Mouse (Mus musculus) hindbrain, embryonic 16.5 days (tissue): ENCODE data around the gene Tnni2. TPM values are rescaled to one million over a fixed set of nuclear protein-coding genes. Genes with fewer than 3 reads are reported as not detected.

Source experiments
- ATAC-seq: fragments of 200-750 bp; cut with Nextera tagmentation; 2 replicates; pipeline ENCODE4 v1.8.0; 2017; ENCODE audit warnings: moderate TSS enrichment, moderate library complexity
- H3K27ac ChIP-seq: fragments of 300-500 bp; sonication (generic); 2 replicates; pipeline ENCODE4 v1.5.1; 2014; ENCODE audit warnings: low read depth, mild to moderate bottlenecking, control low read depth, low read length, moderate library complexity
- H3K27me3 ChIP-seq: fragments of 300-500 bp; sonication (generic); replicated peaks from 2 replicates; pipeline ENCODE4 v1.6.1; 2014; ENCODE audit warnings: low read length; ENCODE audit not compliant: control insufficient read depth, insufficient read depth
- H3K36me3 ChIP-seq: fragments of 300-500 bp; sonication (generic); 2 replicates; pipeline ENCODE4 v1.6.1; 2014; ENCODE audit warnings: mild to moderate bottlenecking, low read length, moderate library complexity, mixed read lengths; ENCODE audit not compliant: control insufficient read depth, insufficient read depth
- H3K4me1 ChIP-seq: fragments of 300-500 bp; sonication (generic); 2 replicates; pipeline ENCODE4 v1.6.1; 2014; ENCODE audit warnings: low read depth, low read length; ENCODE audit not compliant: control insufficient read depth, insufficient read depth
- H3K4me2 ChIP-seq: fragments of 300-500 bp; sonication (generic); 2 replicates; pipeline ENCODE4 v1.6.1; 2014; ENCODE audit warnings: mild to moderate bottlenecking, low read length, control low read depth, moderate library complexity
- H3K4me3 ChIP-seq: fragments of 300-500 bp; sonication (generic); 2 replicates; pipeline ENCODE4 v1.5.1; 2014; ENCODE audit warnings: mild to moderate bottlenecking, low read length, control low read depth, moderate library complexity
- H3K9ac ChIP-seq: fragments of 300-500 bp; sonication (generic); 2 replicates; pipeline ENCODE4 v1.6.1; 2014; ENCODE audit warnings: low read depth, mild to moderate bottlenecking, control low read depth, low read length, moderate library complexity
- H3K9me3 ChIP-seq: fragments of 300-500 bp; sonication (generic); 2 replicates; pipeline ENCODE4 v1.6.1; 2014; ENCODE audit warnings: mild to moderate bottlenecking, low read length, moderate library complexity; ENCODE audit not compliant: control insufficient read depth
- WGBS: fragments of 180-500 bp; shearing (Covaris S2); extraction: QIAGEN DNeasy Blood & Tissue Kit; methylation state at CpG from one replicate; pipeline ENCODE4 v1.1.7; 2014; 5-methylcytosine and 5-hydroxymethylcytosine counted together
- polyA plus RNA-seq: library from polyadenylated mRNA; unstranded; fragments of >200 nt; fragmentation: Nextera tagmentation; extraction: Ambion mirVana; gene quantifications from 2 replicates; pipeline ENCODE4 v1.2.1, GENCODE M21; 2015

Gene Tnni2
- polyA plus RNA-seq, 1 experiment from 2014 or later, result 2.0 TPM

GRCm38 (mm10) chr7:142461446-142461845 lies 19.8 kb downstream of the Tnni2 start:
- WGBS, result 92% methylated on average over 2 of the region's 2 CpGs

GRCm38 (mm10) chr7:142462190-142462589 lies 20.6 kb downstream of the Tnni2 start:
- no peak overlapping the region for H3K4me2 ChIP-seq
- H3K9me3 ChIP-seq, result no peaks in the 10 kb centered on the region
- no peak for ATAC-seq
- no peak overlapping the region for H3K4me3 ChIP-seq
- H3K27ac ChIP-seq, result no peak overlapping the region
- H3K36me3 ChIP-seq, result no peaks in the 10 kb centered on the region
- H3K9ac ChIP-seq, result no peak overlapping the region
- no peaks in the 10 kb centered on the region for H3K27me3 ChIP-seq
- WGBS, result 86% methylated on average over 6 of the region's 6 CpGs
- peaks cover 4% of the 10 kb centered on the region; the same call in 1 of the 2 replicates for H3K4me1 ChIP-seq

More at GRCm38 (mm10) chr7:142461446-142461845, 19.8 kb downstream of the Tnni2 start:
- Histone ChIP-seq H3K4me2 (no peak overlapping the region), H3K27me3 (no peaks in the 10 kb centered on the region), H3K36me3 (no peaks in the 10 kb centered on the region), H3K27ac (no peak overlapping the region), H3K4me1 (peaks cover 8% of the 10 kb centered on the region), H3K9ac (no peak overlapping the region), H3K9me3 (no peaks in the 10 kb centered on the region), H3K4me3 (no peak overlapping the region)
- ATAC-seq, result no peak

- ATAC-seq, result no peak
- Histone ChIP-seq H3K9me3 (no peaks in the 10 kb centered on the region), H3K27me3 (no peaks in the 10 kb centered on the region), H3K4me1 (0 out of 2 replicates have a peak, but pooled peaks cover under 1% of the 10 kb centered on the region), H3K4me2 (no peak overlapping the region), H3K4me3 (no peak overlapping the region), H3K36me3 (no peaks in the 10 kb centered on the region), H3K9ac (no peak overlapping the region), H3K27ac (no peak overlapping the region)
- WGBS, result 64% methylated on average over 4 of the region's 4 CpGs
These were observed 21.0 kb downstream of the Tnni2 start for GRCm38 (mm10) chr7:142462594-142463078.

GRCm38 (mm10) chr7:142470171-142470691 lies 28.6 kb downstream of the Tnni2 start:
- ATAC-seq, result no peak
- H3K4me3 ChIP-seq, result no peak overlapping the region
- no peaks in the 10 kb centered on the region for H3K9me3 ChIP-seq
- no peak overlapping the region for H3K9ac ChIP-seq
- WGBS, result 82% methylated on average over 7 of the region's 7 CpGs
- no peaks in the 10 kb centered on the region for H3K36me3 ChIP-seq
- H3K27me3 ChIP-seq, result no peaks in the 10 kb centered on the region
- H3K27ac ChIP-seq, result no peak overlapping the region
- no peak overlapping the region for H3K4me2 ChIP-seq
- H3K4me1 ChIP-seq, result peaks cover 3% of the 10 kb centered on the region; the same call in 1 of the 2 replicates

- Histone ChIP-seq H3K4me3 (no peak overlapping the region), H3K36me3 (no peaks in the 10 kb centered on the region), H3K27me3 (no peaks in the 10 kb centered on the region), H3K9ac (no peak overlapping the region), H3K4me1 (peaks cover 3% of the 10 kb centered on the region; the same call in 1 of the 2 replicates), H3K9me3 (no peaks in the 10 kb centered on the region), H3K27ac (no peak overlapping the region), H3K4me2 (no peak overlapping the region)
- peak; percentile 78 for ATAC-seq
- 26% methylated on average over 4 of the region's 4 CpGs for WGBS
These were observed 29.3 kb downstream of the Tnni2 start for GRCm38 (mm10) chr7:142470808-142471413.

- Histone ChIP-seq H3K27me3 (no peaks in the 10 kb centered on the region), H3K9me3 (no peaks in the 10 kb centered on the region), H3K9ac (no peak overlapping the region), H3K4me3 (no peak overlapping the region), H3K4me1 (peaks cover 3% of the 10 kb centered on the region; the same call in 1 of the 2 replicates), H3K4me2 (no peak overlapping the region), H3K36me3 (no peaks in the 10 kb centered on the region), H3K27ac (no peak overlapping the region)
- WGBS, result 32% methylated on average over 6 of the region's 6 CpGs
- no peak for ATAC-seq
These were observed 29.8 kb downstream of the Tnni2 start for GRCm38 (mm10) chr7:142471414-142471861.

- Histone ChIP-seq H3K4me3 (no peak overlapping the region), H3K9ac (peak overlapping the region; percentile 13; the same call in 1 of the 2 replicates), H3K36me3 (no peaks in the 10 kb centered on the region), H3K4me1 (peaks cover 3% of the 10 kb centered on the region; the same call in 1 of the 2 replicates), H3K27me3 (no peaks in the 10 kb centered on the region), H3K27ac (no peak overlapping the region), H3K4me2 (no peak overlapping the region), H3K9me3 (no peaks in the 10 kb centered on the region)
- WGBS, result 36% methylated on average over 15 of the region's 15 CpGs
- ATAC-seq, result no peak
These were observed 30.4 kb downstream of the Tnni2 start for GRCm38 (mm10) chr7:142471884-142472570.

- no peak overlapping the region for H3K27ac ChIP-seq
- ATAC-seq, result no peak
- H3K36me3 ChIP-seq, result no peaks in the 10 kb centered on the region
- H3K9me3 ChIP-seq, result no peaks in the 10 kb centered on the region
- 90% methylated on average over 4 of the region's 4 CpGs for WGBS
- no peak overlapping the region for H3K4me2 ChIP-seq
- H3K9ac ChIP-seq, result no peak overlapping the region
- H3K4me3 ChIP-seq, result no peak overlapping the region
- H3K27me3 ChIP-seq, result no peaks in the 10 kb centered on the region
- H3K4me1 ChIP-seq, result peaks cover 3% of the 10 kb centered on the region; the same call in 1 of the 2 replicates
These were observed 31.3 kb downstream of the Tnni2 start for GRCm38 (mm10) chr7:142472936-142473335.

- peaks cover 3% of the 10 kb centered on the region; the same call in 1 of the 2 replicates for H3K4me1 ChIP-seq
- H3K9ac ChIP-seq, result no peak overlapping the region
- H3K4me2 ChIP-seq, result no peak overlapping the region
- WGBS, result 96% methylated on average over 2 of the region's 2 CpGs
- H3K36me3 ChIP-seq, result no peaks in the 10 kb centered on the region
- H3K4me3 ChIP-seq, result no peak overlapping the region
- ATAC-seq, result no peak
- no peak overlapping the region for H3K27ac ChIP-seq
- no peaks in the 10 kb centered on the region for H3K27me3 ChIP-seq
- no peaks in the 10 kb centered on the region for H3K9me3 ChIP-seq
These were observed 31.9 kb downstream of the Tnni2 start for GRCm38 (mm10) chr7:142473476-142473875.
